Mouse (Mus musculus): Measurements from ENCODE around the gene Ccr7. TPM values are rescaled to one million over a fixed set of nuclear protein-coding genes. Genes with fewer than 3 reads are reported as not detected.

Ccr7 gene
- polyA plus RNA-seq, 1 experiment from 2014 or later = 0.14 TPM

GRCm38 (mm10) chr11:99177925-99178198 lies 23.0 kb upstream of the Ccr7 start:
- Histone ChIP-seq H3K36me3 (ENCODE audit: control insufficient read depth, insufficient read depth) (no peaks in the 10 kb centered on the region), H3K9ac (ENCODE audit: low read depth, low read length) (no peak overlapping the region), H3K27ac (ENCODE audit: low read depth, low read length) (no peak overlapping the region), H3K4me1 (replicated peaks; ENCODE audit: control insufficient read depth, insufficient read depth, low read length) (no peaks in the 10 kb centered on the region), H3K27me3 (replicated peaks; ENCODE audit: control insufficient read depth, insufficient read depth, low read length) (no peaks in the 10 kb centered on the region), H3K4me3 (ENCODE audit: low read depth, low read length) (no peak overlapping the region), H3K9me3 (ENCODE audit: control insufficient read depth) (no peaks in the 10 kb centered on the region), H3K4me2 (replicated peaks; ENCODE audit: low read depth) (no peak overlapping the region)
- TF ChIP-seq CTCF (IDR thresholded peaks at IDR 0.05; ENCODE audit: low read depth) = no peak
- ATAC-seq = no peak
- WGBS = 47% methylated on average over 2 of the region's 3 CpGs

- H3K9me3 ChIP-seq (ENCODE audit: control insufficient read depth) = no peaks in the 10 kb centered on the region
- no peaks in the 10 kb centered on the region for H3K4me1 ChIP-seq (replicated peaks; ENCODE audit: control insufficient read depth, insufficient read depth, low read length)
- H3K27ac ChIP-seq (ENCODE audit: low read depth, low read length) = no peak overlapping the region
- no peak for TF ChIP-seq CTCF (IDR thresholded peaks at IDR 0.05; ENCODE audit: low read depth)
- no peak overlapping the region for H3K9ac ChIP-seq (ENCODE audit: low read depth, low read length)
- H3K4me3 ChIP-seq (ENCODE audit: low read depth, low read length) = no peak overlapping the region
- no peak for ATAC-seq
- H3K4me2 ChIP-seq (replicated peaks; ENCODE audit: low read depth) = no peak overlapping the region
- H3K27me3 ChIP-seq (replicated peaks; ENCODE audit: control insufficient read depth, insufficient read depth, low read length) = no peaks in the 10 kb centered on the region
- 58% methylated on average over 5 of the region's 5 CpGs for WGBS
- H3K36me3 ChIP-seq (ENCODE audit: control insufficient read depth, insufficient read depth) = no peaks in the 10 kb centered on the region
Observed at GRCm38 (mm10) chr11:99177054-99177924, 22.4 kb upstream of the Ccr7 start.

GRCm38 (mm10) chr11:99172002-99172401 lies 17.1 kb upstream of the Ccr7 start:
- no peak for ATAC-seq
- Histone ChIP-seq H3K4me2 (replicated peaks; ENCODE audit: low read depth) (no peak overlapping the region), H3K4me3 (ENCODE audit: low read depth, low read length) (no peak overlapping the region), H3K27ac (ENCODE audit: low read depth, low read length) (no peak overlapping the region), H3K27me3 (replicated peaks; ENCODE audit: control insufficient read depth, insufficient read depth, low read length) (no peaks in the 10 kb centered on the region), H3K9ac (ENCODE audit: low read depth, low read length) (no peak overlapping the region), H3K36me3 (ENCODE audit: control insufficient read depth, insufficient read depth) (no peaks in the 10 kb centered on the region), H3K4me1 (replicated peaks; ENCODE audit: control insufficient read depth, insufficient read depth, low read length) (no peaks in the 10 kb centered on the region), H3K9me3 (ENCODE audit: control insufficient read depth) (no peaks in the 10 kb centered on the region)
- 80% methylated on average over 4 of the region's 4 CpGs for WGBS
- TF ChIP-seq CTCF (IDR thresholded peaks at IDR 0.05; ENCODE audit: low read depth) = peak; percentile 29; the same call in 1 of the 2 replicates

GRCm38 (mm10) chr11:99171442-99171841 lies 16.6 kb upstream of the Ccr7 start:
- no peaks in the 10 kb centered on the region for H3K4me1 ChIP-seq (replicated peaks; ENCODE audit: control insufficient read depth, insufficient read depth, low read length)
- H3K27me3 ChIP-seq (replicated peaks; ENCODE audit: control insufficient read depth, insufficient read depth, low read length) = no peaks in the 10 kb centered on the region
- TF ChIP-seq CTCF (IDR thresholded peaks at IDR 0.05; ENCODE audit: low read depth) = no peak
- no peaks in the 10 kb centered on the region for H3K36me3 ChIP-seq (ENCODE audit: control insufficient read depth, insufficient read depth)
- H3K27ac ChIP-seq (ENCODE audit: low read depth, low read length) = no peak overlapping the region
- H3K4me2 ChIP-seq (replicated peaks; ENCODE audit: low read depth) = no peak overlapping the region
- no peak for ATAC-seq
- 70% methylated on average over 2 of the region's 2 CpGs for WGBS
- H3K4me3 ChIP-seq (ENCODE audit: low read depth, low read length) = no peak overlapping the region
- no peak overlapping the region for H3K9ac ChIP-seq (ENCODE audit: low read depth, low read length)
- no peaks in the 10 kb centered on the region for H3K9me3 ChIP-seq (ENCODE audit: control insufficient read depth)

GRCm38 (mm10) chr11:99170547-99171267 lies 15.8 kb upstream of the Ccr7 start:
- ATAC-seq = no peak
- no peaks in the 10 kb centered on the region for H3K4me1 ChIP-seq (replicated peaks; ENCODE audit: control insufficient read depth, insufficient read depth, low read length)
- H3K4me2 ChIP-seq (replicated peaks; ENCODE audit: low read depth) = no peak overlapping the region
- no peaks in the 10 kb centered on the region for H3K9me3 ChIP-seq (ENCODE audit: control insufficient read depth)
- no peak overlapping the region for H3K27ac ChIP-seq (ENCODE audit: low read depth, low read length)
- no peak overlapping the region for H3K4me3 ChIP-seq (ENCODE audit: low read depth, low read length)
- no peak overlapping the region for H3K9ac ChIP-seq (ENCODE audit: low read depth, low read length)
- no peaks in the 10 kb centered on the region for H3K36me3 ChIP-seq (ENCODE audit: control insufficient read depth, insufficient read depth)
- WGBS = 67% methylated on average over 12 of the region's 12 CpGs
- no peaks in the 10 kb centered on the region for H3K27me3 ChIP-seq (replicated peaks; ENCODE audit: control insufficient read depth, insufficient read depth, low read length)
- no peak for TF ChIP-seq CTCF (IDR thresholded peaks at IDR 0.05; ENCODE audit: low read depth)

- Histone ChIP-seq H3K4me2 (replicated peaks; ENCODE audit: low read depth) (no peak overlapping the region), H3K27ac (ENCODE audit: low read depth, low read length) (no peak overlapping the region), H3K36me3 (ENCODE audit: control insufficient read depth, insufficient read depth) (no peaks in the 10 kb centered on the region), H3K27me3 (replicated peaks; ENCODE audit: control insufficient read depth, insufficient read depth, low read length) (no peaks in the 10 kb centered on the region), H3K9me3 (ENCODE audit: control insufficient read depth) (no peaks in the 10 kb centered on the region), H3K4me3 (ENCODE audit: low read depth, low read length) (no peak overlapping the region), H3K4me1 (replicated peaks; ENCODE audit: control insufficient read depth, insufficient read depth, low read length) (no peaks in the 10 kb centered on the region), H3K9ac (ENCODE audit: low read depth, low read length) (no peak overlapping the region)
- 92% methylated on average over 6 of the region's 6 CpGs for WGBS
- no peak for ATAC-seq
- TF ChIP-seq CTCF (IDR thresholded peaks at IDR 0.05; ENCODE audit: low read depth) = no peak
Observed at GRCm38 (mm10) chr11:99170005-99170404, 15.1 kb upstream of the Ccr7 start.

All from intestine, postnatal 0 days (tissue).